Mouse (Mus musculus): ENCODE data around the gene Kctd18.

Kctd18 gene

DNA sequence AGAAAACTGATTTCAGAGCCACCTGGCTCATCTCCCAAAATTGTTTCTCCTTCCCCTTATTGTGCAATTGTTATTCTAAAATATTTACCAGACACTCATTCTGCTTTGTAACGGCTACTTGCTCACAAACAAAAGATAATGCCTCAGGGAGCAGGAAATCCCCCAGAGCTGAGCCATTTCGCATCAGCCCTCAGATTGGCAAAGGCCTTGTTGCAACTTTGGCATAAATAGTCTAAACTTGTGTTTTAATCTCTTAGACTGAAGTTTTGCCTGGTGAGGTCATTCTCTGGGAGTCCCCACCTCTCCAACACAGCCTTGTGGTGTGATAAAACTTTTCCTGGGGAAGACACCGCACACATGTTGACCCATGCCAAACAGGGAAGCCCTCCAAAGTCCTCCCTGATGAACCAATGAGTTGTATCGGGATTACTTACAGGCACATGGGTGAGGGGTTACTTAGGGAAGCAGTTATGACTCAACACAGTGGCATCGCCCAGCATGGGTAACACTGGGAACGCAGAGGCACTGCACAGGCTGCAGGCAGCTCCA is 29.6 kb downstream of the Kctd18 start:
- DNase-seq (ENCODE audit: low read depth) = no peak

DNA sequence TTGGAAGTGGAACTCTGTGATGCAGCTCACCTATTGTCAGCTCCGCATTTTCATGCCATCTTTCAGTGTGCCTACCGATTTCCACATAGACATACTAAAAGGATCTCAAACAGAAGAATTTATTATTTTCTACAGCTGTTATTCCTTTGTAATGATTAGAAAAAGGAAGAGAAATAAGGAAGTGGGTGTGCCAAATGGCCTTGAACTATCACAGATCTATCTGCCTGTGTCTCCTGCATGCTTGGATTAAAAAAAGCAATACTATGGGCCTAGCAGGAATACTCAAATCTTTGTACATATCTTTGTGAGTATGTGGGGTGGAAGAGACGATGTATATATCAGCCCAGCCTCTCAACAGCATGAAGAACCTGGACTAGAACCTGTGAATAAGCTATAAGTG is 41.9 kb downstream of the Kctd18 start:
- DNase-seq (ENCODE audit: low read depth) = no peak

DNA sequence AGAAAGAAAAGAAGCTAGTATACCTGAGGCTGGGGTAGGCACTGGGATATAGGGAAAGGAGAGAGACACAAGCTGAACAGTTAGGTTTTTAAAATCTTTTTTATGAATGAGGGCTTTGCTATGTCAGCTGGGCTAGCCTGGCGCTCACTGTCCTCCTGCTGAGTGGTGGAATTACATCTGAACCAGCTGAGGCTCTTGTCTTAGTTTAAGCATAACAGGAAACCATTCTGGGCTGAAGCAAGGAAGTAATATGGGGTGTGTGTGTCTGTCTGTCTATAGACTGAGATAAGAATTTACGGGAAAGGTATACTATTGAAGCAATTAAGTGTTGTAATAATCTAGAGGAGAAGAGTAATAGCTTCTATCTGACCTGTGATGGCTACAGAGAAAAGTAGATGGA is 47.2 kb downstream of the Kctd18 start:
- peak; percentile 69 for DNase-seq (ENCODE audit: low read depth)

DNA sequence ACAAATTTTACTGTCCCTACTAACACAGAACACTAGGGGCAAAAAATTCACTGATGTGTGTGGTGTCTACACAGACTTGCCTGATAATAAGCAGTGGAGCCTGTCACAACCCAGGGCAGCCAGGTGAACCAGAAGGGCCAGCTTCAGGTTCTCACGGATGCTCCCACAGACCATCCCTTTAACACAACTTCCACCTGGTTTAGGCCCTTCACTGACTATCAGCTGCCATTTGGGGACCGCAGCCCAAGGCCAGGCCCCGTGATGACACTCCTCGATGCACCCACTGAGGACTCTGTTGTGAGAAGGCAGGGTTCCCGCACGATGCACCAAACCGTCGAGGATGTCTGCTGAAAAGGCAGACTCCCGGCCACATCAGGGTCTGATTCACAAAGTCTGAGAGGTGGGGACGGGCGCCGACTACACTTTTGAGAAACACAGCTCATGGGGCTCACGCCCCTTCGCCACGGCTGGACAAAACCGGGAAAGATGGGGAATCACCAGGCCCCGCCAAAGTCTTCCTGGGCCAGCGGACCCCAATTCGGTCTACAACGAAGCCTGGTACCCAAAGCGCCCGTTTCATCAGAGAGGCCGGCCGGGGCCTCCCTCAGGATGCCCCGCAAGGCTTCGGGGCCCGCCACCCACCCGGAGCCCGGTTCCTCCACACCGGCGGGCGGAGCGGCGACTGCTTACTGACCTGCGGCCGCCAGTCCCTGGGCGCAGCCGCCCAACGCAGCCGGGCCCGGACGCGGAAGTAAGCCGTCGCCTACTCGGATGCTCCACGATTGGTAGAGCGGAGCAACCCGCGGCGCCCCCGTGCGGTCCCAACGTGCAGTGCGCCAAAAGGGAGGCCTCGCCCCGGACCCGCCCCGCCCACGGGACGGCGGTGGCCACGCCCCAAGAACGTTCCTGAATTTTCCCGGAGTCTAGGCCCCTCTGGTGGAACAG is 49.2 kb downstream of the Kctd18 start:
- DNase-seq (ENCODE audit: low read depth) = peak; percentile 86

DNA sequence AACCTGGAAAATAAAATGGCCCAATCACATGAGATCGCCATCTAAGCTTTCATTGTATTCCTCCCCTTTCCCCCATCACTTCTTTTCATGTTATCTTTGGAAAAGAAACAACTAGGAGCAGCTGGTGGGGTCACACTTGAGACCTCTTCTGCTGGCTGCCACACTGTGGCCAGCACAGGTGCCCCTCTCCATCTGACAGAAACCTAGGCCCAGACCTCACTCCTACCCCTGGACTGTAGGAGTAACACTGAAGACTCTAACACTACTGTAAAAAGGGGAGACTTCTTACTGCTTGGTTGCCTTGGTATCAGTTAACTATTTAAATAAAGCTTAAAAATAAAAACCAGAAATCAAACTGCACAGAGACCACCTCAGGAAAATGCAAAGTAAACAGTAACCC is 63.0 kb downstream of the Kctd18 start:
- no peak for DNase-seq (ENCODE audit: low read depth)

DNA sequence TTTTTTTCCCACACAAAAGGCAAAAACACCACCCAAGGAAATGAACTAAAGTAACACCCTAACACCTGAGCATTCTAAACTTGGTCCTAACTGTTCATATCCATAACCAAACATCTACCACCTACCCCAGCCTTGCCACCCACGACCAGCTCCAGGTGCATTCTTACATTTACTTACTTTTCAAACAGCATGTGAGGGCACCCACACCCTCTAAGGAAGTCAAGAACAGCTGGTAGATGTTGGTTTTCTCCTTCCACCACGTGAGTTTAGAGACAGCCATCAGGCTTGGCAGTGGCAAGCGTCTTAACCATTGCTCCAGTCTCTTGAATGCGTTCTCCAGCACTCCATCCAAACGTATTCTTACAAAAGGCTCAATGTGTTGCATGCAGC is 64.4 kb downstream of the Kctd18 start:
- DNase-seq (ENCODE audit: low read depth) = no peak

DNA sequence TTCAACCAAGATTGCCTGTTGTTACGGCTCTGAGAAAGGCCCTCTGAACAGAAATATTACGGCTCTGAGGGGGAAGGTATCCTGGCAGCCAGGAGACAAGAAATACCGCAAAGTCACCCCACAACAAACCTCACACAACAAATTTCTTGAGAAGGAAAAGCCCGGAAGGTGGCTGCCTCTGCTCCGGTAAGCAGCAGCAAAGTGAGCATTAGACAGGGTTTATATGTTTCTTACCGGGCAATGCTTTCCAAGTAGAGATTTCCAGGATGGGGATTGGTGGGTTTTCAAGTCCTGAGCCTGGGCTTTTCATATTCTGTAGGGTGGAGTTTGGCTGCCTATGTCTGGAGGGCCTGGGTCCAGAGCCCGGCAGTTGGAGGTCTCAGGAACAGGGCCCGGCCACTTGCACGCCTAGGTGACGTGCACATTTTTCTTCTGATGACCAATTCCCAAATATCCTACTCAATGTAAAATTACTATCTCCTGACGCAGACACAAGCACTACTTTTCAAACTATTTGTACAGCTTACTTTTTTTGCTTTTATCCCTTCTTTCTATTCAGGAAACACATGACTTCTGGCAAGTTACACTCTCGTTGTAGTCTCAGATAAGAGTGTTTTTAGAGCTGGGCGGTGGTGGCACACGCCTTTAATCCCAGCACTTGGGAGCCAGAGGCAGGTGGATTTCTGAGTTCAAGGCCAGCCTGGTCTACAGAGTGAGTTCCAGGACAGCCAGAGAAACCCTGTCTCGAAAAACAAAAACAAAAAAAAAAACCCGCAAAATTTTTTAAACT is 65.0 kb downstream of the Kctd18 start:
- DNase-seq (ENCODE audit: low read depth) = no peak

DNA sequence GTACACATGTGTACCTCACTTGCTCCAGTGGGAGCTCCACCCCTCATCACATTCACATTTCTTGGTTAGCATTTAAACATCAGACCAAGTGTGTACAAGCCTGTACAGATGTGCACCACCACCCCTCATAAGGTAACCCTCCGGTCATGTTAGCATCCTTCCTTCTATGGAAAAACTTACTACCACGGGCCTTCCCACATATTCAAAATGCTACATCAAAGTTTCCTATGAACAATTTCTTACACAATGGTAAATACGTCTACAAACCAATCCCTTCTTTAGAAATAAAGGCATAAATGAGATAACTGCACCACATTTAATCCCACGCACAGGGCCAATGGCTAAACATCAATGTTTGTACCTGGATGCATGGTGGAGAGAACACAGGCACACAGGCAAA is 66.2 kb downstream of the Kctd18 start:
- no peak for DNase-seq (ENCODE audit: low read depth)

DNA sequence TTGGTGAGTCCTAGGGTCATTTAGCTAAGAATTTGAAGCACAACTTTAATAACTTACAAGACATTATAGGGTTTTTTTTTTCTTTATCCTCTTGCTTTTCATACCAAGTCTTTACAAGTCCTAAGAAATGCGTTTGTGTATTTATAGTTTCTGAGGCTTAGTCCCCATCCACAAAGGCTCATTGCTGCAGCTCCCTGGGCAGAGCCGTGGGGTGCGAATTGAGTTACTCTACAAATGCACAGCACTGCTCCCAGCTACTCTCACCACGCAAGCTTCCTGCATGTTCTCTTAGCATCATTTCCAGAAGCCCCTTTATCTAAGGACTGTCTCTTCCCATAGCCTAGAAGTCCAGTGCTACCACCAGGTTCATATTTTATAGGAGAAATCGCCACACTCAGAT is 69.0 kb downstream of the Kctd18 start:
- no peak for DNase-seq (ENCODE audit: low read depth)

DNA sequence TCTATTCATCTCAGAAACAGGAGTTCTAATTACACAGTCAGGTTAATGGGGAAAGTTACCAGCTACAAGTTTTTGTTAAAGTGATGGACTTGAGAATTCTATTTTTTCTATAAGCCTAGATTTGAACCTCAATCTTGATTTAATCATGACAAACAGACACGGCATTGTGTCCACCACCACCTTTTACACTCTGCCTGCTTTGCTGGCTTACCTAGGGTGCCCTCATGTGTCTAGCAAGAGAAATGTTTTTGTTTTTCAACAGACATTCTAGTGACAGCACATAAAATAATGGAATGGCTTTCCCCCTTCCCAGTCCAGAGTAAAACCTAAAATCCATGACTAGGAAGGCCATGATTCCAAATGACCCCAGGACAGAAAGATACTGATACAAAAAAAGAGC is 69.6 kb downstream of the Kctd18 start:
- DNase-seq (ENCODE audit: low read depth) = peak; percentile 22

DNA sequence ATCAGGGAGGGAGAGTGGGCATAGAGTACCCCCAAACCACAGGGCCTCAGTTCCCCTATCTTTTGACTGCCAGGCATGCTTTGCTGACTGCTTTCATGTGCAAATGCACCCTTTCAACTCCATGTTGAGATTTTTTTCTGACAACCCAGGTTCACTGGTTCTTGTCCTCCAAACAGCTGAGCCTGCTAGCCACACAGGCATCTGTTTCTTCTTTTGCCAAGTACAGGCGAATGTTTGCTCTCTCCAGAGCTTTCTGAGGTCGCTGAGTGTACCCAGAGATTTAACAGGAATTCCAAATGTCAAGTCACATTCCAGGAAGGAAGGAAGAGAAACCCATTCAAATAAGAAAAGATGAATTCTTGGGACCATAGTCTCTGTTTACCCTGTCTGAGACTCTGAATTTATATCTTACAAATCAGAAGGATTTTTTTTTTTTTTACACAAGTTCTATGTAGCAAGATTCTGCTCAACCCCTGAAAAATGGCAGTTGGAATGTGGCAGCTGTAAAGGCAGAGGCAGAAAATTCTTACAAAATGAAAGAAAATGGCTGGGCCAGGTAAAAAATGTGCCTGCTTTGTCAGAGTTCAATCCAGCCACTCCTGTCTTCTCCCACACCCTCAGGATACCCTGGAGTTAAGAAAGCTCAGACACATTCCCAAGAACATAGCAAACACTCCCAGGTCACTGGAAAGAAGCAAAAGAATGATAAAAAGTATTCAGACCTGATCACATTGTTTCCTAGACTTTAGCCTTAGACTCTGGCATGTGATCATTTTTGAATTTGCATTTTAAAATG is 71.0 kb downstream of the Kctd18 start:
- DNase-seq (ENCODE audit: low read depth) = no peak

DNA sequence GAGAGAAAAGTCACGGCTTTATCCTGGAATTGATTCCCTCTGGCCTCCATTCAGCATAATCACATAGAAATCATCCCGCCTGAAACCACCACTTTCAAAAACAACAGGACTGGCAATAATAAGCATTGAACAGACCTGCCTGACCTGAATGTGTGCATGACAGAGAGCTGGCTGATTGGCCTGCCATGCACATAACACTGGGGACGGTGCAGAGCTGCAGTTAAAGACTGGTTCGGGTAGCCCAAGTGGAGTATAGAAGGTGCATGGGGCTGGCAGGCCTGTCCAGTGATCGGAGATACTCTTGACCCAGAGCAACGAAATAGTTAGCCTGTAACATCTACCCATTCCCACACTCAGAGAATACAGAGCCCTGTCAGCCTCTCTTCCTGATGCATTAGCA is 76.5 kb downstream of the Kctd18 start:
- DNase-seq (ENCODE audit: low read depth) = no peak

DNA sequence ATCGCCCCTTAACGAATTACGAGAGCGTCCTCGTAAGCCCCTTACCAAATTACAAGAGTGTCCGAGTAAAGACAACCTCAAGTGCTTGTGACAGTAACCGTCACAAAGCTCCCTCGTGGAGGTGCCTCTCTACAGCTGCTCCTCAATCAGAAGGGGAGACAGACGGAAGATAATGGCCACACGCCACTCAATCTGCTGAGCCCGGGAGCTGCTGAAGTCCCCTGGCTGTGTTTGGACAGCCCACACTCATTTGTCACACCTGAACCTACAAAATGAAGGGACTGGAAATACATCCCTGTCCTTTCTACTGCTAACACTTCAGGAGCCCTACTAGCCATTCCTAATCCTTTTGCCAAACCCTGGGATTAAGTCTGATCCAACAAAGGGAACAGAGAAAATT is 77.0 kb downstream of the Kctd18 start:
- no peak for DNase-seq (ENCODE audit: low read depth)

DNA sequence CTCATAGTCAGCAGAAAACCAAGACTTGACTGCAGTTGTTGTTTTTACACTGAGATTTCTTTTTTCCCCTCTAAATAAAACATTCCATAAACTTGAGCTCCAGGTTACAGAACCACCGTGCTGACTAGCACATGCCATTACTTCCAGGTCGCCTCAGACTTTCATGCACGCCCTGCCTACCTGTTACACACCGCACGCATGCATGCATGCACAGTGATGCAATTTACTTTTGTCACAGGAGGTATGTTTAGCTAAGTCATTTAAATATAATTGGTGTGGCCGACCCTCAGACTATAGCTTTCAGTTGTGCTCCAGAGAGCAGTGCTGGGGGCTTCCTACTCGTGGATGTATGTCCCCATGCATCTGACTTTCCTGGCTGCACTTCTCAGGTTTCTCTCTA is 77.7 kb downstream of the Kctd18 start:
- DNase-seq (ENCODE audit: low read depth) = no peak

DNA sequence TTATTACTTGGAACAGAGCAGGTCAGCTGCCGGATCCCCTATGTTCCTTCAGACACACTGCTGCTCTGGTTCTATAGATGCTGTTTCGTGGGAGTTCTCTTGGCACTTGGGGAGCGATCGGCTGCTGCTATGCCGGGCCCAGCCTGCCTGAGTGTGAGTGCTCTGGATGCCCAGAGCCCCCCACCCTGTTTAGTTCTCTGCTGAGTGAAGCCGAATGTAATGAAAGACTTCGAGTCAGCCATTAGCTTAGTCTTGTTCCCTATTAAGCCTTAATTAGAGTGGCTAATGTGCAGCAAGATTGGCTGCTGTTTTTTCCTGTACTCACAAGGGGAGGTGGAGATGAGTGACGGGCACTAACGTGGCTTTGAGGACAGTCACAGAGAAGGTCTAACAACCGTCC is 78.1 kb downstream of the Kctd18 start:
- no peak for DNase-seq (ENCODE audit: low read depth)

DNA sequence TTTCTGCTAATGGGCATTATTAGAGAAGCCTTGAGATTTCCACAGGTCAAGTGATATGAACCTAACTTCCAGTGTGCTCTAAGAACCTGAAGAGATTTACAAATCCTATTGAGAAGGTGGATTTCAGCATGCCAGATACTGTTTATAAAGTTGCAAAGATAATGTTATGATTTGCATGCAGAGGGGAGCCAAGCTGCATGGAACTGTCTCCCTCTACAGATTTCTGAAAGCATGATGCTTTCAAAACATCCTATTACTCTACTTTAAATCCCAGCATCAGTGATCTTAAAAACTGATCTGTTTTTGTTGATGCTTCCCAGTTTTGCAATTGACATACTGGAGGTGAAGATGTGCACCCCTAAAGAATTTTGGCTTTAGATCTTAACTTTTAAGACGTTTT is 84.5 kb downstream of the Kctd18 start:
- DNase-seq (ENCODE audit: low read depth) = no peak

DNA sequence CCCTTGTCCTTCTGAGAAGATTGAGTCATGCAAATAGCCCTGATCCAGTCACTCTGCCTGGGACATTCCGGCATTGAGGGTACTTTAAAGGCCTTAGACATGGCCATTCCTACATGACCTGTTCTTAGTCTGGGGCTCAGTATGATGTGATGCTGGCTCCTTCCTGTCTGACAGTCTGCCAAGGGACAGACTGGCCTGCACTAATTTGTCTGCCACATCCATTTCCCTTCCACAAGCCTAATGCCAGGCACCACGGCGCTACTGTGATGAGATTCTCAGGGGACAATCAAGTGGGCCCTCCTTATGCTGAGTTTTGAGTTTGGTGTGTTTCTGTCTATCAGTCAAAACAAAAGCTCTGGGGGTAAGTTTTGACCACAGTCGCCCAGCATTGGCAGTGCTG is 100.2 kb downstream of the Kctd18 start:
- DNase-seq (ENCODE audit: low read depth) = no peak

DNA sequence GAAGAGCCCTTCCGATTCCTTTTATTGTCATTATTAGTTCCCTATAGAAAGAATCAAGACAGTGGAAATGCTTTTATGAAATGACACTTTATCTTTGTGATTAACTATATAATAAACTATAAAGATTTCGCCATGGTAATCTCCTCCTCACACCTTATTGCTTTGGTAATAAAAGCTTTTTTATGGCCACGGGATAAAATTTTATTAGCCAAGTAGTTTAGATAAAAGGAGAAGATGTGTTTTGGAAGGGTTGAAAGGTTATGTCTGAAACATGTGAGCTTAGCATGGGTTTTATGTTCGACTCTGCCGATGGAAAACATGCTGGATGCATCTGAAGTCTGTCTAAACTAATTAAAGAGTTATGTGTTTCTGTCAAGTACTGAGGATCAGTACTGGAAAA is 101.4 kb downstream of the Kctd18 start:
- no peak for DNase-seq (ENCODE audit: low read depth)

DNA sequence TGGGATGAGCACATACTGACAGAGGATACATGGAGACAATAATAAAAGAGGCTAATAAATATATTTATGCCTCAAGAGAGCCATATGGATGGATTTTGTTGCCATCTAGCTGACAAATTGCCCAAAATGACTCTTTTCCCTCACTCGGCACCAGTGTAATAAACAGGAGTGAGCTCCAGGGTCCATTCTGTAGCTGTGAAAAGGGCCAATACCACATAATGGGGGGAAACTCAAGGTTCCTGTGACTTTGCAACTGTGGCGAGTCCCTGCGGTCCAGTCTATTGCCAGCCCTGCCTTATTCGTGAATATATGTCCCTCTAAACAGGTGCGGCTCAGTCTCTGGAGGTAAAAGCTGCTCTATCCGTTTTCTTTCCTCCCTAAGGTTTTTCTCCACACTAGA is 107.2 kb downstream of the Kctd18 start:
- no peak for DNase-seq (ENCODE audit: low read depth)

DNA sequence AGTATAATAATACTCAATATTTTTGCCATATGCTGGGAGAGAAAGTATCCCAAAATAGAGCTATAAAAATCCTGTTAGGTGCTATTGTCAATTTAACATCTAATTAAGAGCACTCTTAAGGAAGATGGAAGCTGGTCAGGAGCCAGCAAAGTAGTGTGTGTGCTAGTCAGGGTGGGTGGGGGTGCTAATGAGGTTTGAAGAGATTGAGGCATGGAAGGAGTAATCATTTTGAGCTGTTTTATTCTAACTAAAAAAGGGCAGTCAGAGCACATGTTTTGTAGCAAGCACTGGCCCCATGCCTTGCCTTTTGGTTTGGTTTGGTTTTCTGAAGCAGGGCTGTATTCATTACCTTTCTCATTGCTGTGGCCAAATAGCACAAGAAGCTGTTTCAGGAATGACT is 112.4 kb downstream of the Kctd18 start:
- no peak for DNase-seq (ENCODE audit: low read depth)

DNA sequence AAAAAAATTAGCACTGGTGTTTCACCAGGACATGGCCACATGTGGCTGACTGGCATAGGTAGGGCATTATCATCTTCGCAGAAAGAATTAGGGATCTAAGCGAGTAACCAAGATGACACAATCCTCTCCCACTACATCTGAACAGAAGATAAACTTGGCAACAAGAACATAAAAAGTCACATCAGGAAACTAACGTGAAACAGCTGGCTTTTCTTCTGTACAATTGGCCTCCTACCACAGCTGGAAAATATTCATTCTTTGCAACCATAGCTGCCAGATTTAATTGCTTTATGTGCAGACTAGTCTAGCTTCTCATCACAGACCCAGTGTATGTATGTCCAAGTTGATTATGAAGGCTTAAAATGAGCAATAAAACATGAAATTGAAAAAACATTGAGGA is 112.8 kb downstream of the Kctd18 start:
- no peak for DNase-seq (ENCODE audit: low read depth)

Measured in 416B (cell line).